Mouse (Mus musculus) cerebellum, postnatal 10 days (tissue): ENCODE measurements around the gene Top1.

ENCODE experiments used
- DNase-seq, 2 experiments: peaks; one replicate each; pipeline ENCODE4 v3.0.0; 2021; ENCODE audit warnings: mixed read lengths in 2 of 2

Gene Top1

DNA sequence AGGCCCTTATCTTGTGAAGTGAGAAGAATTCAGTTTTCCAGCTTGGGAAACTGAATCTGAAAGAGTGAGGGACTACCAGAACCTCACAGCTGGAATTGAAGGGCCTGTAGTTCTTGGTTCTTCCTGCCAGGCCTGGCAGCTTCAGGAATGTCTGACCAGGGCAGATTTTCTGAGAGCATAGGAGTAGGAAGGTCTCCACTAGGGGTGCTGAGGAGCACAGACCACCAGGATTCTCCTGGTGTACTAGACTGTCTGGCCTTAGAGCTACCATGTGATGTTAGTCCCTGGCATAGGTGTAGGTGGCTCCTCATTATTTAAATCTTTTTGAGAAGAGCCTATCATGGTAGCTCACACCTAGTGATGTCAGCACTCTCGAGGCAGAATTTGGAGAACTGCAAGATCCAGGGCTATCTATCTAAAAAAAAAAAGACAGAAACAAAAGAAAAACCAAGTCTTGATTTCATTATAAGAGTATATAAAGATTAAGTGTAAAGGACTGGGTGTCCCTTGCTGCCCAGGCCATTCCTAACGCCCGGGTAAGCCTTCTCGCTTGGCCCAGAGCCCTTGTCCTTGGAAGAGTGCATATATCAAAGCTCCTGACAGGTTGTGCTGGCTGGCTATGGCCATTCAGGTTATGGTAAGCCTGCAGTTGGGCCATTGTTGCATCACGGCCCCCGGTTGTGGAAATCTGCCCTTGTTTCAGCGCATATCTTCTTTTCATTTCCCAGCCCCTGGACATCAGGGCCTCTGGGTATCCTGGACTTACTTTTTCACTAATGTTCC, 98.5 kb downstream of the Top1 start:
- DNase-seq: peak; percentile 87 to 91

- no peak for DNase-seq
These were observed 99.1 kb downstream of the Top1 start for GRCm38 (mm10) chr2:160744823-160745210.

DNA sequence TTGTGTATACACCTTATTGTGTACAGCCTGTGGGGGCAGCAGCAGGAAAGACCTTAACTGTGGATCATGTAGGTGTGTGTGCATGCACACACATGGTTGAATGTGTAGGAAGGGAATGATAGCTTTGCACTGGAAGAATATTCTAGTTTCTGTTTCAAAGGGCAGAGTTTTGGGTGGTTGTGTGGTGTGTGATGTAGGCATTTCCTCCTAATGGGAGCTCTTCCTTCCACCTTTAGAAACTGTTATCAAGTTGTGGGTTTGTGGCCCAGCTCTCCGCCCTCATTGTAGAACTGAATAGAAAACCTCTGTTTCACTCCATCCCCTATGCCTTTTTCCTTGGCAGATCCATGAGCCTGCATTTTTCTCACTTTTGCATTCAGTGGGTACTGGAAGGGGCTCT, 99.8 kb downstream of the Top1 start:
- DNase-seq: no peak

- DNase-seq: no peak
These were observed 100.9 kb downstream of the Top1 start for GRCm38 (mm10) chr2:160746637-160747036.

- no peak for DNase-seq
These were observed 101.4 kb downstream of the Top1 start for GRCm38 (mm10) chr2:160747075-160747474.

DNA sequence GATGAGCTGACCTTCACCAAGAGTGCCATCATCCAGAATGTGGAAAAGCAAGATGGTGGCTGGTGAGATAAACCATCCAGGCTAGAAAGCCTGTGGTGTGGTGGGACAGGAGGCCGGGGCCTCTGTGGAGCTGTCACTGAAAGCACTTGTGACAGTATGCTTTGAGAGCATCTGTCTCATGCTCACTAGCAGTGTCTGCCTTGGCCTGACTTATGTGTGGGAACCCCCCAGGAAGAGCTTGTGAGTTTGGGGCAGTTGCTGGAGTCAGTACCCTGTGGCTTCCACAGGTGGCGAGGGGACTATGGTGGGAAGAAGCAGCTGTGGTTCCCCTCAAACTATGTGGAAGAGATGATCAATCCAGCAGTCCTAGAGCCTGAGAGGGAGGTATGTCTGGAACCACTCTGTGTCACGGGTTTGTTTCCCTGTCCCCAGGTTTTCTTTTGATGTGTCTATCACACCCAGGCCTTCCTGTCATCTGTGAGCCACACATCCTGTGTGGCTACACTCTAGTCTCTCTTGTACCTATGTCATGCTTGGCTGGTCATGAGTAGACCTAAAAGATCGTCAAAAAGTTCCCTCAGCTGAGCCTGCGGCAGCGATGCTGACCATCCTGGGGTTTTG, 111.0 kb downstream of the Top1 start:
- no peak for DNase-seq

DNA sequence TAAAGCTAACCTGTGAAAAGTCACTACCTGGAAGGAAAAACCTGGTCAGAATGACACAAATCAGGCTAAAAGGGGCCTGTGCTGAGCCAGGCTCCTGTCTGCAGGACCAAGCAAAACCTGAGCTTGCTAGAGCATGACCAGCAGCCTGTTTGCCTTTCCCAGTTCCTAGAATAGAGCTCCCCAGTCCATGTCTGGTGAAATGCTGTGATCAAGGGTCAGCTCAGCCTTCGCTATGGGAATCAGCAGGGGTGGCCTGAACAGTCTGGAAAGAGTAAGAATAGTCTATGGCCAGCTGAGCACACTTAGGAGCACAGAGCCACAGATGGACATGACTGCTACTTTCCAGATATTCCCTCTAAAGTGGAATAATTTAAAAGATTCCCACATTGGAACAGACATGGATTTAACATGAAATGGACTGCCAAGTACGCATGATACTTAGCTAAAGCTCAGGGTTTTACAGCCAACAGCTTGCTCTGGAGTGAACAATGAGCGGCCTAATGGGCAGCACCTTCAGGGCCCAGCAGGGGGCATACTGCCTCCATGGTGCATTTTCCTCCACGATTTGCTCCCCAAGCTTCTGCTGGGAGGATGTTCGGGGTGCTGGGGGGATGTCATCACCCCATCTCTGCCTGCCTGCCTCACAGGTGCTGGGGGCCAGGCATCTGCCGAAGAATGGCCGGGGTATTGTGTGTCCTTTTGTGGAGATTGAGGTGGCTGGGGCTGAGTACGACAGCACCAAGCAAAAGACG, 114.9 kb downstream of the Top1 start:
- peak; percentile 58 to 59 for DNase-seq

- no peak for DNase-seq
These were observed 118.1 kb downstream of the Top1 start for GRCm38 (mm10) chr2:160763816-160764215.

DNA sequence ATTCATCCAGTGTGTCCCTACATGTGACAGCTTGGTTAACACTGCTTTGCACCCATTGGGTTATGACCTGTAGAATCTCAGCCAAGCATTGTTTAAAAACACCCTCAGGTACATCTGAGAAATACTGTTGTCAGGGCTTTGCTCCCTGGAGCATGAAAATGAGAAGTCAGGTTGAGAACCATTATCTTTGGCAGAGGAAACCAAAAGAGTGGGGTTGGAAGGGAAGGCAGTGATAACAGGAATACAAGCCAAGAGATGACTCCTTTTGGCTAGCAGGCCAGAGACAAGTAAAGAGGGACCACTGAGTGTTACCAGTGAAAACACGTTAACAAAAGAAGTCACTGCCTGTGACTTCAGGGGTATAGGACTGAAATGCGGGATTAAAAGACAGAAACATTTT, 118.7 kb downstream of the Top1 start:
- no peak for DNase-seq

DNA sequence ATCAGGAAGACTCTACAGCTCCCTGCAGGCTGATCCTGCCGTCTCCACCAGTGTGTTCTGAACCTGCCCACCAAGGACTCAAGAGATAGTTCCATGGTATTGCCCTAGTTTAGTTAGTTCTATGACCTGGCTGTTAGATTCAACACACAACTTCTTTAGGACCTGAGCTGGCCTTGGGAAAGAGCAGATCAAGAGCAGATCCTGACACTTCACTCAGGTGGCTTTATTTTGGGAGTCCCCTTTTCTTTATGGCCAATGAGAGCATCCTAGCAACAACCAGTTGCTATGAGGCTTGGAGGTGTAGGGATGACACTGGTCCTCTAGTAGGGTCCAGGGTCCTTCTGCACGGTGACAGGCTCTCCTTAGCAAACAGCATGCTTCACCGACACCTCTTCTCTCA, 119.4 kb downstream of the Top1 start:
- DNase-seq: no peak

DNA sequence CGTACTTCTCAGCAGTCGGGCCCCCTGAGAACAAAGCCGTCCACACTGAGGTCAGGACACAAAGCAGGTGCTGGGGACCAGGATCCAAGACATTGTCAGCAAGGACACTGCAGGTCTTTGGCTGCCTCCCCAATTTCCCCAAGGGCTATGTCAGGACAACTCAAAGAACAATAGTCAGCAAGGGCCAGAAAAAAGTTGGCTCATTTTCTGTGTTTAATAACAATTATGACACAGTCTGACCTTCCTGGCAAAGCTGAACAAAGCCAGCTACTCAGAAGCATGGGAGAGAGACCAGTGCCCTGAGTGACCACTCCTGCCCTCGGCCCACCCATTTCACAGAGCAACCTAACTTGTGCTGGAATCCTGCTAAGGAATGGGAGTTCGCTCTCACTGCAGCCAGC, 120.7 kb downstream of the Top1 start:
- DNase-seq: peak; percentile 49 to 51

- DNase-seq: no peak
These were observed 121.5 kb downstream of the Top1 start for GRCm38 (mm10) chr2:160767201-160767600.

- peak in 1 of 2 experiments; percentile 38 for DNase-seq
These were observed 122.5 kb downstream of the Top1 start for GRCm38 (mm10) chr2:160768097-160768695.

GRCm38 (mm10) chr2:160768997-160769396, 123.3 kb downstream of the Top1 start:
- no peak for DNase-seq

DNA sequence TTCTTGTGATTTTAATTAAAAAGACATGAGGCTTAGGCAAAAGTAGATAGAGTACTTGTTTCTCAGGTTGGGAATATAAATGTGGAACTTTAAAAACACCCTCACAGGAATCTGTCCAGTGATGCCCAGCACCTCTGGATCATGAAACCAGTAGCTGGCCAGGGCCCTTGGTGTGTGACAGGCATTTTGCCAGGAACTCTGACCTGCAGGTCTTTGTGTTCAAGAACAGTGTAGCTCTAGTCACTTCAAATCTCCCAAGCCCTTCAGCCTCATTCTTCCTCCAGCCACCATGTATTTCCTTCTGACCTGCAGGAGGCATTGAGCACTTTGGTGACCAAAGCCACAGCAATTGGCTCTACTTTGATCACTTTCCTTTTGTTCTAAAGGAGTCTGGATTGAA, 124.7 kb downstream of the Top1 start:
- DNase-seq: no peak

DNA sequence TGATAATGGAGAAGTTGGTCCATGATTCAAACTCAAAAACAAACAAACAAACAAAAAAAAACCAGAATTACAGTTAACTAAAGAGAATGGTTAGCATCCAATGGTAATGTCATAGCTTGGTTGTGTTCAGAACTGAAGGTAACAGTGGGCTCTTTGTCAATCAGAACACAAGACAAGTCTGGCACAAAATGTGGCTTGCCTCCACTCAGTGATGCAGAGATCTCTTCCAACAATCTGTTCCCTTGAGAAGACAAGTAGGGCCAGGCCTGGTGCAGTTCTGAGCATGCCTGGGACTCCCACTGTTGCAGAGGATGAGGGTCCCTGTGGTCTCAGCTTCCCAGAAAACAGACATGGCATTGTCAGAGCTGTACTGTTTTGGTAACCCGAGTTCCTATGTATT, 125.2 kb downstream of the Top1 start:
- no peak for DNase-seq

- DNase-seq: peak; percentile 36 to 48
These were observed 125.9 kb downstream of the Top1 start for GRCm38 (mm10) chr2:160771325-160772276.
